Mouse (Mus musculus): ENCODE measurements around the gene Slc28a2.
A peak's percentile ranks its signal among the peaks of the same experiment; 100 is the strongest.
"Not testable (repeated sequence)": the region's sequence is repeated elsewhere in the genome, so short reads cannot be mapped to it uniquely, and the experiment has no call there.

Gene Slc28a2

DNA sequence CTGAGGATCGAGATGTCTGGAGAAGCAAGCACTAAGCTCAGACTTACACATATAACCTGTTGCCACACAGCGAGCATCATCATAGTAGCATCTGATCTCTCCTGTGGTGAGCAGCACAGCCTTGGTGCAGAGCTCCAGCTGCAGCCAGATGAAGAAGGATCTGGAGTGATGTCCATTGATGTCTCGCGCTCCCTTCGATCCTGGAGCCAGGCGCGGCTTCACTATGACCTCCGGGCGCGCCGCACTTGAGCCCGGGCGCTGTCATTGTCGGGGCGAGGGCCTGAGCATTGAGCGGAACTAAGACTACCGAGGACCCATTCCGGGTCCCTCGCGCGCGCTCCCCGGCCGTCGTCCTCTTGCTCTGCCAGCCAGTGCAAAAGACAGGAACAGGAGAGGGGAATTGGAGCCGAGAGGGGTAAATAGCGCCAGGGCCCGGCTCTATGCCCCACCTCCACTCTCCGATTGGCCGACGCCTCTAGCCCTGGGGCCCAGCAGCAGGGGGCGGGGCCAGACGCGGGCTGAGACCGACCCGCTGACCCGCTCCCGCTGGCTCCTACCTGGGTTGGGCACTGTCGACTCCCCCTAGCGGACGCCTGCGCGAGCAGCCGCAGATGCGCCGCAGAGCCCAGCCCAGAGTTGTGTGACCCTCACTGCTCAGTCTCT, 41.2 kb downstream of the Slc28a2 start:
- DNase-seq (ENCODE audit: low spot score), result peak; percentile 91

DNA sequence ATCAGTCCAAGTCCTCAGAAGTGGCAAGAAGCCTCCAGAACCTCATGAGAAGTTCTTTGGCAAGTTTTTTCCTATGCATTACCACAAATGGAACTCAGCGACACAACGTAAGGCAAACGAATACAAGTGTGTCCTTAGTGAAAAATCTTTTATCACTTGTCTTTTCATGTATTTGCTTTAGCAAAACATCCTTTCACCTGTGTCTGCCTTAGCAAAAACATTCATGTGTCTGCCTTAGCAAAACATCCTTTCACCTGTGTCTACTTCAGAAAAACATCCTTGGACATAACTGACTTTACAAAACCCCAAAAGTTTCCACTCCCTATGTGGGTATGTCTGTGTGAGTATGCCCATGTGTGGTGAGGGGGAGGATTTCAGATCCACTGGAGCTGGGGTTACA, 42.9 kb downstream of the Slc28a2 start:
- DNase-seq (ENCODE audit: low spot score), result no peak

GRCm38 (mm10) chr2:122476585-122476984, 50.3 kb downstream of the Slc28a2 start:
- no peak for DNase-seq (ENCODE audit: low spot score)

GRCm38 (mm10) chr2:122483787-122484186, 57.5 kb downstream of the Slc28a2 start:
- DNase-seq (ENCODE audit: low spot score), result not testable (repeated sequence)

GRCm38 (mm10) chr2:122484641-122485040, 58.4 kb downstream of the Slc28a2 start, which contains the start of gene Gm14085:
Gene Gm14085 (plus strand): TSS chr2:122484941.
- DNase-seq (ENCODE audit: low spot score), result no peak

GRCm38 (mm10) chr2:122485654-122486053, 59.4 kb downstream of the Slc28a2 start:
- not testable (repeated sequence) for DNase-seq (ENCODE audit: low spot score)

- DNase-seq (ENCODE audit: low spot score), result not testable (repeated sequence)
These were observed 59.8 kb downstream of the Slc28a2 start for GRCm38 (mm10) chr2:122486122-122486521.

DNA sequence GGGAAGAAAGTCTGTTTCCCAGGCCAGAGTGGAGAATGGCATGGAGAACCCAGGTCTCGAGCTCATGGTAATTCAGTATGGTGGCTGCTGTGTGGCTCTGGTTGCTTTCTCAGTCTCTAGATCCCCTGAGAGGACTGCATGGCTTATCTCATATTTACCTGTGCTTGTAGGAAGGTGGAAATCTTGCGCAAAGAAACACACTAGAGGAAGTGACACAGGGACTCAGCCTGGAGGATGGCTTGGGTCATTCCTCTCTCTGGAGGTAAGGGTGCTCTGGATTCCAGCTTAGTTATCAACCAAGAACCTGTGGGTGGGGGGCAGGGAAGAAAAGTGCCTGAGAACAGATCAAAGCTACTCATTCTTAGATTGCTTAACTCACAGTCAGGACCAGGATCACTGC, 60.4 kb downstream of the Slc28a2 start:
- DNase-seq (ENCODE audit: low spot score), result no peak

Data from layer of hippocampus, adult 11-12 months (tissue).